Mouse (Mus musculus): Measurements from ENCODE around the gene Acss3. TPM values are rescaled to one million over a fixed set of nuclear protein-coding genes. Genes with fewer than 3 reads are reported as not detected.

Acss3 gene
- polyA plus RNA-seq, 1 experiment = 0.08 TPM

DNA sequence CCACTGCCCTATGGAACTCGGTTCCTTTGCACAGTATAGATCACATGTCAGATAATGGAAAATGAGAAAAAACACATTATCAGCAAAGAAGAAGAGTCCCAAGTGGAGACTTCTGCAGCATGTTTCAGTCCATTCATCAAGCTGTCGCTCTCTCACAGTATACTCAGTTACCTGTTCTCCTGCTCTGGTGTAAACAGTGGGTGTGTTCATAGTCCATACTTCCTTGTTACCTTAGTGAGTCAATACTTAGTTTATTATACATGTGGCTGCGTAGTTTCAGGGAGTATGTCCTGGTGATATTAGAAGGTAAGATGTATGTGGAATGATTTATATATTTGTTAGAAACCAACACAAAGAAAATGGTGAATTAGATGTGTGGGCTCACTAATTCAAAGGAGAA is 198.7 kb downstream of the Acss3 start:
- Histone ChIP-seq H3K4me3 (ENCODE audit: insufficient read depth, poor library complexity, severe bottlenecking) (no peak overlapping the region), H3ac (ENCODE audit: control insufficient read depth, insufficient read length, low read depth) (no peak overlapping the region), H3K79me2 (ENCODE audit: control insufficient read depth, insufficient read depth) (no peaks in the 10 kb centered on the region), H3K27me3 (ENCODE audit: control insufficient read depth, insufficient read depth, insufficient read length) (no peaks in the 10 kb centered on the region), H3K79me3 (ENCODE audit: low read depth) (no peaks in the 10 kb centered on the region), H3K36me3 (ENCODE audit: control insufficient read depth, insufficient read depth) (no peaks in the 10 kb centered on the region)
- TF ChIP-seq MYOD1 (IDR thresholded peaks at IDR 0.05; ENCODE audit: control insufficient read depth, insufficient read length, low read depth) (no peak), MYOG (IDR thresholded peaks at IDR 0.05; ENCODE audit: control insufficient read depth, extremely low read depth, insufficient read length) (no peak), CEBPB (IDR thresholded peaks at IDR 0.05; ENCODE audit: low read depth) (no peak), FOSL1 (IDR thresholded peaks at IDR 0.05; ENCODE audit: insufficient read depth, low read length, poor library complexity, severe bottlenecking) (no peak), USF1 (IDR thresholded peaks at IDR 0.05; ENCODE audit: low read depth) (no peak), CTCF (IDR thresholded peaks at IDR 0.05; ENCODE audit: control insufficient read depth, insufficient read depth, insufficient read length) (no peak), MAX (IDR thresholded peaks at IDR 0.05) (no peak)

DNA sequence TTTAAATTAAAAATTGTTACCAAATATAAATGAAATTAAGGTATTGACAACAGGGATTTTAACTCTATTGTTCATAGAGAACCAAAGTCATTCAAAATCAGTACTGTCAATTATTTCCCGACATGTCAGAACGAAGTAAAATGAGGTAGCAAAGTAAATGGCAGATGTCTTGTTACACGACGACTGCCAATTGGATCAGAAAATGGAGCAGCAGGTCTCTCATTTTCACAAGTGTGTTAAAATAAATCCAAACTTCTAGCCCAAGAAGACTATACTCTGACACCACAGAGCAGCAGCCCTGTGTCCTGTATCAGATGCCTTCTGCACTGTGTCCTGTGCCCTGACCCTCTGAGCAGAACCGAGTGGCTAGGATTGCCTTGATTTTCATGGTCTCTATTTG is 199.1 kb downstream of the Acss3 start:
- H3K27me3 ChIP-seq (ENCODE audit: control insufficient read depth, insufficient read depth, insufficient read length) = no peaks in the 10 kb centered on the region
- no peaks in the 10 kb centered on the region for H3K79me3 ChIP-seq (ENCODE audit: low read depth)
- no peak overlapping the region for H3K4me3 ChIP-seq (ENCODE audit: insufficient read depth, poor library complexity, severe bottlenecking)
- H3K36me3 ChIP-seq (ENCODE audit: control insufficient read depth, insufficient read depth) = no peaks in the 10 kb centered on the region
- H3K79me2 ChIP-seq (ENCODE audit: control insufficient read depth, insufficient read depth) = no peaks in the 10 kb centered on the region
- H3ac ChIP-seq (ENCODE audit: control insufficient read depth, insufficient read length, low read depth) = no peak overlapping the region
- TF ChIP-seq MAX (IDR thresholded peaks at IDR 0.05) (no peak), CTCF (IDR thresholded peaks at IDR 0.05; ENCODE audit: control insufficient read depth, insufficient read depth, insufficient read length) (no peak), MYOG (IDR thresholded peaks at IDR 0.05; ENCODE audit: control insufficient read depth, extremely low read depth, insufficient read length) (no peak), USF1 (IDR thresholded peaks at IDR 0.05; ENCODE audit: low read depth) (no peak), MYOD1 (IDR thresholded peaks at IDR 0.05; ENCODE audit: control insufficient read depth, insufficient read length, low read depth) (no peak), FOSL1 (IDR thresholded peaks at IDR 0.05; ENCODE audit: insufficient read depth, low read length, poor library complexity, severe bottlenecking) (no peak), CEBPB (IDR thresholded peaks at IDR 0.05; ENCODE audit: low read depth) (no peak)

DNA sequence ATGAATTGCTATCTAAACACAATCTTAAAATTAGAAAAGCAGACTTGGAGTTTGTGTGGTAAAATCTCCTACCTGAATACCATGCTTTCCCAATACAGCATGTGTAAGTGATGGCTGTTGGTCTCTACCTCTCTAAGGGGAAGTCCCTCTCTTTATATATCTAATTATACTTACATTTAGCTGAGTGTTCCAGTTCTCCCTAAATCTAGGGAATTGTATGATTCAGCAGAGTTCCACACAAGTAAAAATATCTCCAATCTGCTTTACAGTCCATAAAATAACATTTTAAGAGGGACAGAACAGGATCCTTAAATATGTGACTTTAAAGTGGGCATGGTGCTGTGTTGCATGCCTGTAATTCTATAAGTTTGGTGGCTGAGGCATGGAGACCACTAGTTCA is 208.6 kb downstream of the Acss3 start:
- Histone ChIP-seq H3K4me3 (ENCODE audit: insufficient read depth, poor library complexity, severe bottlenecking) (no peak overlapping the region), H3K79me2 (ENCODE audit: control insufficient read depth, insufficient read depth) (no peaks in the 10 kb centered on the region), H3K79me3 (ENCODE audit: low read depth) (no peaks in the 10 kb centered on the region), H3ac (ENCODE audit: control insufficient read depth, insufficient read length, low read depth) (no peak overlapping the region), H3K27me3 (ENCODE audit: control insufficient read depth, insufficient read depth, insufficient read length) (no peaks in the 10 kb centered on the region), H3K36me3 (ENCODE audit: control insufficient read depth, insufficient read depth) (no peaks in the 10 kb centered on the region)
- no peak for TF ChIP-seq MAX (IDR thresholded peaks at IDR 0.05)
- TF ChIP-seq MYOD1 (IDR thresholded peaks at IDR 0.05; ENCODE audit: control insufficient read depth, insufficient read length, low read depth) = no peak
- TF ChIP-seq FOSL1 (IDR thresholded peaks at IDR 0.05; ENCODE audit: insufficient read depth, low read length, poor library complexity, severe bottlenecking) = no peak
- TF ChIP-seq MYOG (IDR thresholded peaks at IDR 0.05; ENCODE audit: control insufficient read depth, extremely low read depth, insufficient read length) = no peak
- TF ChIP-seq USF1 (IDR thresholded peaks at IDR 0.05; ENCODE audit: low read depth) = no peak
- TF ChIP-seq CTCF (IDR thresholded peaks at IDR 0.05; ENCODE audit: control insufficient read depth, insufficient read depth, insufficient read length) = no peak
- no peak for TF ChIP-seq CEBPB (IDR thresholded peaks at IDR 0.05; ENCODE audit: low read depth)

DNA sequence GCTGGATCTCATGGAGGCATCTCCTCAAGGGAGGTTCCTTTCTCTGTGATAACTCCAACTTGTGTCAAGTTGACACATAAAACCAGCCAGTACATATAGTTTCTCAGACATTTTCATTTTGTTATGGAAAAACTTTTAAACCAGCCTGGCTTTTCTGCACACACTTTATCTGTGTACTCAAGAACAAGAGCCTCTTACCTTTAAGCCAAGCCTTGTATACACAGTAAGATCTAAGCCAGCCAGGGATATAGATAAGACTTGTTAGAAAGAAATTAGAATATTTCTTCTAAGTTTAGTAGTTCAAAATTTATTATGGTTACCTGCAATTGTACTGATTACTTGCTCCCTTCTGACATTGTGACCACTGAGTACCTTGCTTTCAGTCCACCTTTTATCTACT is 209.2 kb downstream of the Acss3 start:
- H3ac ChIP-seq (ENCODE audit: control insufficient read depth, insufficient read length, low read depth) = no peak overlapping the region
- H3K4me3 ChIP-seq (ENCODE audit: insufficient read depth, poor library complexity, severe bottlenecking) = no peak overlapping the region
- TF ChIP-seq CTCF (IDR thresholded peaks at IDR 0.05; ENCODE audit: control insufficient read depth, insufficient read depth, insufficient read length) (no peak), USF1 (IDR thresholded peaks at IDR 0.05; ENCODE audit: low read depth) (no peak), FOSL1 (IDR thresholded peaks at IDR 0.05; ENCODE audit: insufficient read depth, low read length, poor library complexity, severe bottlenecking) (no peak), MYOD1 (IDR thresholded peaks at IDR 0.05; ENCODE audit: control insufficient read depth, insufficient read length, low read depth) (no peak), MYOG (IDR thresholded peaks at IDR 0.05; ENCODE audit: control insufficient read depth, extremely low read depth, insufficient read length) (no peak), MAX (IDR thresholded peaks at IDR 0.05) (no peak), CEBPB (IDR thresholded peaks at IDR 0.05; ENCODE audit: low read depth) (no peak)
- H3K27me3 ChIP-seq (ENCODE audit: control insufficient read depth, insufficient read depth, insufficient read length) = no peaks in the 10 kb centered on the region
- no peaks in the 10 kb centered on the region for H3K36me3 ChIP-seq (ENCODE audit: control insufficient read depth, insufficient read depth)
- H3K79me2 ChIP-seq (ENCODE audit: control insufficient read depth, insufficient read depth) = no peaks in the 10 kb centered on the region
- H3K79me3 ChIP-seq (ENCODE audit: low read depth) = no peaks in the 10 kb centered on the region

DNA sequence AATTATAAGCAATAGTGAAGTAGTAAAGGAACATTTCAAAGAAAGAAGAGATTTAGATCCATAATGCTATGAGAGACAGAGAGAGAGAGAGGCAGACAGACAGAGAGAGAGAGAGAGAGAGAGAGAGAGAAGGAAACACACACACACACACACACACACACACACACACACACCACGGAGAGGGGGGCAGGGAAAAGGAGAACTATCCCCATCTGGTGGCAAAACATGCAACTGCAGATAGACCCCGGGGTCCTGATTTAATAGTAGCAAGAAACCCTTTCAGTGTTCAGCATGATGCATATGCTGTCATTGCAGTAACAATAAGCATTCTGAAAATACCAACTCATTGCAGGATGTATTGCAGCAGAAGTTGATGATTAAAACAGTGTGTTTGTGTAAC is 210.4 kb downstream of the Acss3 start:
- Histone ChIP-seq H3ac (ENCODE audit: control insufficient read depth, insufficient read length, low read depth) (no peak overlapping the region), H3K27me3 (ENCODE audit: control insufficient read depth, insufficient read depth, insufficient read length) (no peaks in the 10 kb centered on the region), H3K4me3 (ENCODE audit: insufficient read depth, poor library complexity, severe bottlenecking) (no peak overlapping the region), H3K79me2 (ENCODE audit: control insufficient read depth, insufficient read depth) (no peaks in the 10 kb centered on the region), H3K79me3 (ENCODE audit: low read depth) (no peaks in the 10 kb centered on the region), H3K36me3 (ENCODE audit: control insufficient read depth, insufficient read depth) (no peaks in the 10 kb centered on the region)
- TF ChIP-seq FOSL1 (IDR thresholded peaks at IDR 0.05; ENCODE audit: insufficient read depth, low read length, poor library complexity, severe bottlenecking) = no peak
- no peak for TF ChIP-seq MAX (IDR thresholded peaks at IDR 0.05)
- TF ChIP-seq MYOG (IDR thresholded peaks at IDR 0.05; ENCODE audit: control insufficient read depth, extremely low read depth, insufficient read length) = no peak
- no peak for TF ChIP-seq CTCF (IDR thresholded peaks at IDR 0.05; ENCODE audit: control insufficient read depth, insufficient read depth, insufficient read length)
- TF ChIP-seq USF1 (IDR thresholded peaks at IDR 0.05; ENCODE audit: low read depth) = no peak
- TF ChIP-seq MYOD1 (IDR thresholded peaks at IDR 0.05; ENCODE audit: control insufficient read depth, insufficient read length, low read depth) = no peak
- no peak for TF ChIP-seq CEBPB (IDR thresholded peaks at IDR 0.05; ENCODE audit: low read depth)

DNA sequence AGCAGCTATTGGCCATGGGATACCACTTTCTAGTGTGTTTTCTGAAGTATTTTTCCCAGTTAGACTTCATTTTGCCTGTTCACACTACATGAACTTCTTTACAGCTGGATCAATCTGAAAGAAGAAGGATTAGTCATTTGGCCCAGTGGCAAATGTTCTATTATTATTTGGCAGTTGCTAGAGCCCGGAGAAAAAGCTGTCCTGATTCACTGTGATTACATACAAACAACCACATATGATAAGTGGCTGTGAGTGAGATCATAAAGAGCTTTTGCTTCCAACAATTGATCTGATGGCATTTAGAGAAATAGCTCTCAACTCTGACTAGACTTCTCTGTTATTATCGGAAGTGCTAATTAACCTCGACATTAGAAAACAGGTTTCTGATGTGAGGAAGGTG is 213.4 kb downstream of the Acss3 start:
- Histone ChIP-seq H3K36me3 (ENCODE audit: control insufficient read depth, insufficient read depth) (no peaks in the 10 kb centered on the region), H3K79me3 (ENCODE audit: low read depth) (no peaks in the 10 kb centered on the region), H3K79me2 (ENCODE audit: control insufficient read depth, insufficient read depth) (no peaks in the 10 kb centered on the region), H3K27me3 (ENCODE audit: control insufficient read depth, insufficient read depth, insufficient read length) (no peaks in the 10 kb centered on the region), H3K4me3 (ENCODE audit: insufficient read depth, poor library complexity, severe bottlenecking) (no peak overlapping the region), H3ac (ENCODE audit: control insufficient read depth, insufficient read length, low read depth) (no peak overlapping the region)
- no peak for TF ChIP-seq USF1 (IDR thresholded peaks at IDR 0.05; ENCODE audit: low read depth)
- no peak for TF ChIP-seq CTCF (IDR thresholded peaks at IDR 0.05; ENCODE audit: control insufficient read depth, insufficient read depth, insufficient read length)
- no peak for TF ChIP-seq MYOG (IDR thresholded peaks at IDR 0.05; ENCODE audit: control insufficient read depth, extremely low read depth, insufficient read length)
- no peak for TF ChIP-seq MYOD1 (IDR thresholded peaks at IDR 0.05; ENCODE audit: control insufficient read depth, insufficient read length, low read depth)
- TF ChIP-seq MAX (IDR thresholded peaks at IDR 0.05) = no peak
- no peak for TF ChIP-seq CEBPB (IDR thresholded peaks at IDR 0.05; ENCODE audit: low read depth)
- no peak for TF ChIP-seq FOSL1 (IDR thresholded peaks at IDR 0.05; ENCODE audit: insufficient read depth, low read length, poor library complexity, severe bottlenecking)

All from C2C12 (cell line).